Mouse (Mus musculus): Measurements from ENCODE around the gene Xpot. TPM values are rescaled to one million over a fixed set of nuclear protein-coding genes. Genes with fewer than 3 reads are reported as not detected.

Gene Xpot
- polyA plus RNA-seq, 1 experiment, result 105 TPM

GRCm38 (mm10) chr10:121622431-121622830, 3.7 kb downstream of the Xpot start:
- no peak for DNase-seq (ENCODE audit: low read depth)

DNA sequence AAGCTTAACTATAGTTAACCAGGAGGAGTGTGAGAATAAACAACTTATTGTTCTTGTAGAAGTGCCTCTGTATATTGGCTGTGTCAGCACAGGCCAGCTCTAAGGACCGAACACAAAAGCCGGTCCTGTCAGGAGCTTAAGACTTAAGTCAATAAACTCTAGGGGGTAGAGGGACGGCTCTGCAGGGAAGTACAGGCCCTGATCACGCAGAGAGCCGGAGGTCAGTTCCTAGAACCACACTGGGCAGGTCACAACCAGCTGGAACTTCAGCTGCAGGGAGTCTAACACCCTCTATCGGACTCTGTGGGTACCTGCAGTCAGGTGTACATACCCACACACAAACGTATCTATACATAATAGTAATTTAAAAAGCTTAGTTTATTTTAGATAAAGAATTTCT, 10.2 kb downstream of the Xpot start:
- DNase-seq (ENCODE audit: low read depth), result no peak

DNA sequence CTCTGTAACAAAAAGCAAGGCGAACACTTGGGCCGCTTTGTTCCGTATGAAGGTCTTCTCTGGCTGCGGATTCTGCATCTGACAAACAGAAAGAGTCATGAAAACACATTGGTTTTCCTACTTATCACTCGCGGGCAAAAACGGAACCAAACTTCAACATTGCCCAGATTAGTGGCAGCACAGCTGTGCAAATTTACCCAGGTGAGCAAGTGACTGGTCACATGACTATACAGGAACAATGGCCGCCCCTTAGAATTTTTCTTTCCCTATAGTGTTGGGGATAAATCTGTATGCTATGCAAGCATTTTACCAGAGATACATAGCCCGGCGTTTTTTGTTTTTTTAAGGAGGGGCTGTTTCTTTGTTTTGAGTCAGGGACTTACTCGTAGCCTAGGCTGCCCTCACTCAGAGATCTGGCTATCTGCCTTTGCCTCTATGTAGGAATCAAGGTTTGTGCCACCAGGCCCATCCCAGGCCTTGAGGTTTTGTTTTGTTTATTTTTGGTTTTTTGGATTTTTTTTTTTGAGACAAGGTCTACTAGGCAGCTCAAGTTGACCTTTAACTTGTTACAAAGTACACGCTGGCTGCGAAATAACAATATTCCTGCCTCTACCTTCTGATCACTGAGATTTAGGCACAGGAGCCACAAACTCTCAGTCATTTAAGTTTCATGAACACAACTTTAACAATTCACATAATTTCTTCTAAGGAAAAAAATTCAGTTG, 10.8 kb downstream of the Xpot start:
- no peak for DNase-seq (ENCODE audit: low read depth)

- DNase-seq (ENCODE audit: low read depth), result no peak
These were observed 12.6 kb downstream of the Xpot start for GRCm38 (mm10) chr10:121613570-121613969.

GRCm38 (mm10) chr10:121612448-121612847, 13.7 kb downstream of the Xpot start:
- DNase-seq (ENCODE audit: low read depth), result no peak

- DNase-seq (ENCODE audit: low read depth), result no peak
These were observed 14.5 kb downstream of the Xpot start for GRCm38 (mm10) chr10:121611587-121611986.

GRCm38 (mm10) chr10:121608177-121608576, 18.0 kb downstream of the Xpot start:
- no peak for DNase-seq (ENCODE audit: low read depth)

DNA sequence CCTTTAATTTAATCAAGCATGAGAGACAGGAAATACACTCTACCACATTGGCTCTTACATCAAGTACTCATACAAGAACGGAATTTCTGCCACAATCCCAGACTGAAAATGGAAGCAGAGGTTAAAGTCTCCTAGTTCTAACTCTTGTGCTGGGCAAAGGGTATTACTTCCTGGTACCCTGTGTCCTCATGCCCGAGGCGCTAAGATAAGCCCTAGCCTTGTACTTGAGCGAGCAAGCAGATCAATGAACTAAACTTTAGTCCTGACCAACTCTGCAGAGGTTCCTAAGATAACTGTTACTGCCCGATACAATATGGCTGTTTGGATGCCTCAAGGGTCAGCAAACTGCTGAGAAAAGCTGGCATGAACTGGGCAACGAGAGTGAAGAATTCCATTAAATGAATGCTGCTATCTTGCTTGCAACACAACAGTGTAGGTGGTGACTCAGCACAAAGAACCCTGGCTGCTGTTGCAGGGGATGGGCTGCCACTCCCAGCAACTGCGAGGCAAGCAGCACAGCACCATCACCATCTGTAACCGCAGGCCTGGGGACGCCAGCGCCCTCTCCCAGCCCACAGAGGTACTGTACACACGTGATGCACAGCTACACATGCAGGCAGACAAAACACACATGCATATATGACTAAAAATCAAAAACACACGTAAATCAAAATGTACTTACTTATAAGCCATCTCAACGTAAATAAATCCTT, 21.3 kb downstream of the Xpot start:
- DNase-seq (ENCODE audit: low read depth), result no peak

DNA sequence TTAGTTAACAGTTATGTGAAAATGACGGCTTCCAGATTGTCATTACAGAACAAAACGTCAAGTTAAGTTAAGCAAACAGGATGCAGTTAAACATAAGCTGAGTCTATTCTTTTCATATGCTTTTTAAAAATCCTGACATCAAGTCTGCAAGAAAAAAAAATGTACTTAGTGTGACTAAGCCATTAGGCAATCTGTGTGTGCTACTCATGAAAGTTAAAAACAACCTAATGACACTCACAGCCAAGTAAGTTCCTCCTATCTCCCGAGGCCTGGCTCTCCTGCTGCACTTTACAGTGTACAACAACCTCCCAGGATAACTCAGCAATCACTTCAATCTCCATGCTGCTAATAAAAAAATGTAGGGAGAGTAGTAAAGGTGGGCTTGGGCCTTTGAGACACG, 22.6 kb downstream of the Xpot start:
- no peak for DNase-seq (ENCODE audit: low read depth)

GRCm38 (mm10) chr10:121601272-121601671, 24.9 kb downstream of the Xpot start:
- DNase-seq (ENCODE audit: low read depth), result no peak

DNA sequence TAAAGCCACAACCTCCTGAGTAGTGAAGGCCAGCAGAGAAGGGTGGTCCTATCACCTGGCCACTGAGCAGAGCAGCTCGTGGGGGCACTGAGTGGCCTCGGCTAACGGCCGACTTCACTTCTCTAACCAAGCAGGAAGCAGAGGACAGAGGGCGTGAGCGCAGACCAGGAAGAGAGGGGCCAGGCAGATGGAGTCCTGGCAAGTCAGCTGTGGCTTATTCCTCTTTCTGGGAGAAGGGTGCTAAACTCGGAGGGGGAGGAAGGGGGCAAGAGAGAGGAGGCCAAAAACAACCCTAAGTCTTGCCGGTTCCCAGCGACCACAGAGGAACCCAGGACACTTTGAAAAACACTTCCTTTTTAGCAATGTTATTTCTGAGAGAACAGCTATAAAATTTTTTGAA, 29.6 kb downstream of the Xpot start:
- no peak for DNase-seq (ENCODE audit: low read depth)

- no peak for DNase-seq (ENCODE audit: low read depth)
These were observed 35.0 kb downstream of the Xpot start for GRCm38 (mm10) chr10:121591106-121591505.

DNA sequence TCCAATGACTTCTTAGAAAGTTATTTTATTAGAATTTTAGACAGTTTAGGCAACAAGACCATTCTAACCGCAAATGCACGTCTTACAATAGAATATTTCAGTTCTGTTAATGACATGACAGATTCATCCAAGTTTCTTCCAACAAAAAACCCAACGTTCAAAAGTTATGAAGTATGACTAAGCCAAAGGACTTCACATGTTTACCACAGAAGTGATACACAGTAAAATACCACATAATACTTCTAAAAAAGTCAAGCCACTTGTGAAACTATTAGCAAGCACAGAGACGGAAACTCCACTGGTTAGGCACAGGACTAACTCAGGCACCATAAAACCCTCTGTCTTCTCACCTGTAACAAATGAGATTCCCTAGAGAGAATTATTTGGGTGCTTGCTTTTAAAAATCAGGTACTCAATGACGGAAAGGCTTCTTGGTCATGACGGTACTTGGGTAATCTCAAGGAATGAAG, 38.7 kb downstream of the Xpot start:
- DNase-seq (ENCODE audit: low read depth), result no peak

GRCm38 (mm10) chr10:121586675-121587370, 39.3 kb downstream of the Xpot start, which contains the start of gene Tbk1:
Gene Tbk1 (minus strand): TSS chr10:121586787.
- DNase-seq (ENCODE audit: low read depth), result no peak

DNA sequence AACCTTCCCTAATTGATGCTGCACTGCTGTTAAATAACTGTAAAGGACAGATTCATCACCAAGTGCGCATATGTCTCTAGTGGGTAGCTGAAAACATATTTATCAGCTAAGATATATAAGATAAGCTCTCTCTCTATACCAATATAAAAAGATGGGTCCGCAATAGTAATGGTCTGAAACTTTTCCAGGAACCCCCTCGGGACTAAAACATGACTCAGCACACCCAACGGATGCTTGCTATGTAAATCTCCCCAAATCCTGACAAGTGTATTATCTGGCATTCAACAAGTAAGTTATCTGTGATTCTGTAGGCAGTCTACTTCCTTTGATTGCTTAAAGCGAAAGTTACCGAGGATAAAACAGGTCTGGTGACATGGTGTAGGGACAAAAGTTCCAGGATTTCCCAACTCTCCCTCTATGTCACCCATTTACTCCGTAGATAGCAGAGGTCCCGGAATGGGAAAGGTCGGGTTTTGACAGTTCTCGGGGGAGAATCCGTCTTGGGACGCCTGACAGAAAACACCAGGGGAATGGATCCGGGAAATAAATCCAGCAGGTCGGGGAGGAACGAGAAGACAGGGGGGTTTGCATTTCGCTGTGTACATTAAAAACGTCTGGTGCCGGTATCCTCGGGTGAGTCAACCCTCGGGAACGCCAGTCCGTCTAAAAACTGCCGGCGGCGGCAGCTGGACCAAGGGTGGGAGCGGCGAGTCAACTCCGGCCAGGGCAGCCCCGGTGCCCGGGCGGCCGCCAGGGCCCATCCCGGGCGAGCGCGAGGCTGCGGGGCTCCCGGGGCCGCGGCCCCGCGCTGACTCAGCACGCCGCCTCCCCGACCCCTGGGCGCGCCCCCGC, 40.1 kb downstream of the Xpot start:
- DNase-seq (ENCODE audit: low read depth), result peak; percentile 45

DNA sequence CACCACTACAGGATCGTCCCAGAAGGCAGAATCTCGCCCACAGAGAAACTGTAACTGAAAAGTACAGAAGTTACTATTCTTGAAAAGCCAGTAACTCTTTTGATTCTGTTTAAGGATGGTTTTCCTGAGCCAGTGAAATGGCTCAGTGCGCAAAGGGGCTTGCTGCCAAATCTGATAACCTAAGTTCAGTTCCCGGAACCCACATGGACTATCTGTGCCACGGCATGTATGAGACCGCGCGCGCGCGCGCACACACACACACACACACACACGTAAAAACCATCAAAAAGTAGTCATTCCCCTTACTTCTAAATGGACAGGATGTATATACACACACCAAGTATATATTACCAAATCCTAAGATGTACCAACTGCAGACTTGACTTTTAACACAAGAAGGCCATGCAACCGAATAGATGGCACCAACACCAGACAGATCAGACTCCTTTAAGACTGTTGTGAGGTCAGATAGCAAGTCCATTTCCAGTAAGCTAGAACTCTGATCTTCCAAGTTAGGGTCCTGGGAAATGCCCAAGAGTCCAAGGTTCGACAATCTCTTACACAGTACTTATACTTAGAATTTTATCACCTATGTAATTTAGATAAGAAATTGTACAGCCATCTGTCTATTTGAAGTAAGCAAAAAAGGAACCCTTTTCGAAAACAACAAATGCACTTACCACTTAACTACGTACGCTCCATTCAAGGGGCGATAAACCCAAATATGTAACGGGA, 40.9 kb downstream of the Xpot start:
- DNase-seq (ENCODE audit: low read depth), result no peak

GRCm38 (mm10) chr10:121584033-121584432, 42.1 kb downstream of the Xpot start:
- DNase-seq (ENCODE audit: low read depth), result no peak

GRCm38 (mm10) chr10:121583016-121583415, 43.1 kb downstream of the Xpot start:
- no peak for DNase-seq (ENCODE audit: low read depth)

GRCm38 (mm10) chr10:121582287-121582686, 43.8 kb downstream of the Xpot start:
- no peak for DNase-seq (ENCODE audit: low read depth)

GRCm38 (mm10) chr10:121581405-121581804, 44.7 kb downstream of the Xpot start:
- DNase-seq (ENCODE audit: low read depth), result no peak

GRCm38 (mm10) chr10:121580381-121580780, 45.8 kb downstream of the Xpot start:
- DNase-seq (ENCODE audit: low read depth), result no peak
